Mouse (Mus musculus) ES-Bruce4 (cell line): ENCODE measurements around the gene B4gat1. TPM values are rescaled to one million over a fixed set of nuclear protein-coding genes. Genes with fewer than 3 reads are reported as not detected.

Experiments
- H3K27ac ChIP-seq: 2 replicates; pipeline ENCODE4 v1.5.1; 2012; ENCODE audit warnings: low read length, inconsistent platforms; ENCODE audit not compliant: insufficient read depth
- H3K27me3 ChIP-seq: 2 replicates; pipeline ENCODE4 v1.6.1; 2012; ENCODE audit warnings: mild to moderate bottlenecking, low read length, inconsistent platforms; ENCODE audit not compliant: control insufficient read depth, poor library complexity, insufficient read depth, severe bottlenecking
- H3K36me3 ChIP-seq: 2 replicates; pipeline ENCODE4 v1.6.1; 2012; ENCODE audit warnings: inconsistent platforms, mild to moderate bottlenecking, low read length, moderate library complexity; ENCODE audit not compliant: control insufficient read depth, poor library complexity, insufficient read depth, severe bottlenecking
- H3K4me1 ChIP-seq: one replicate; pipeline ENCODE4 v1.8.1; 2011; ENCODE audit warnings: low read length; ENCODE audit not compliant: control insufficient read depth, insufficient read depth
- H3K4me3 ChIP-seq: 2 replicates; pipeline ENCODE4 v1.5.1; 2011; ENCODE audit warnings: low read depth, mild to moderate bottlenecking, low read length
- H3K9ac ChIP-seq: 2 replicates; pipeline ENCODE4 v1.6.1; 2012; ENCODE audit warnings: low read depth, mild to moderate bottlenecking, inconsistent platforms; ENCODE audit not compliant: poor library complexity, severe bottlenecking
- H3K9me3 ChIP-seq: replicated peaks from 2 replicates; pipeline ENCODE4 v1.6.1; 2012; ENCODE audit warnings: mild to moderate bottlenecking, low read length, inconsistent platforms; ENCODE audit not compliant: control insufficient read depth, poor library complexity, insufficient read depth, severe bottlenecking
- CTCF ChIP-seq: IDR thresholded peaks from one replicate; pipeline ENCODE4 v1.8.1; 2011; ENCODE audit warnings: low read depth, low read length
- EP300 ChIP-seq: IDR thresholded peaks from 2 replicates; pipeline ENCODE4 v1.6.1; 2011; ENCODE audit warnings: low read depth, low read length; ENCODE audit not compliant: insufficient read depth
- POLR2A ChIP-seq: IDR thresholded peaks from one replicate; pipeline ENCODE4 v1.8.1; 2011; ENCODE audit warnings: low read length; ENCODE audit not compliant: insufficient read depth
- polyA plus RNA-seq: library from polyadenylated mRNA; stranded (reverse); fragments of >200 nt; gene quantifications from 2 replicates; pipeline ENCODE4 v1.2.4, GENCODE M21; 2011; ENCODE audit warnings: low read depth; ENCODE audit not compliant: missing spikeins, insufficient read depth, insufficient read length

B4gat1 gene
- polyA plus RNA-seq, 1 experiment = 8.9 TPM

DNA sequence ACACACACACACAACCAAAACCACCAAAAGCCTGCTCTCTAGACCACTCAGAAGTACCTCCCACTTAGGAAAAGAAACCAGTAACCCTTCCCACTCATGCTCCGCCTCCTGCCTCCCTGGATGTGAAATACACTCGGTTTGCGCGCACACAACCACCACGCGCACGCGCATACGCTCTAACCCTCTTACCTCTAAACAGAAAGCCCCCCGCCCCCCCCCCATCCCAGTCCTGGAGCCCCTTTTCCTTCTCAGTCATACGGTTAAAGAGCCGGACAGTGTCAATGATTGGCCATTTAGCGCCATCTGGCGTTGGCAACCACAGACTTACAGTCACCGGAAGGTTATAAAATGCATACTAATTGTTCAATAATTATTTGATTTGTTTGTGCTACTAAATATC is 34.4 kb downstream of the B4gat1 start:
- H3K27ac ChIP-seq = peak overlapping the region; percentile 83
- no peaks in the 10 kb centered on the region for H3K9me3 ChIP-seq
- TF ChIP-seq EP300 = no peak
- TF ChIP-seq POLR2A = no peak
- peak; percentile 46 for TF ChIP-seq CTCF
- no peaks in the 10 kb centered on the region for H3K27me3 ChIP-seq
- peak overlapping the region; percentile 24; the same call in 1 of the 2 replicates for H3K9ac ChIP-seq
- no peaks in the 10 kb centered on the region for H3K4me1 ChIP-seq
- H3K36me3 ChIP-seq = no peaks in the 10 kb centered on the region
- H3K4me3 ChIP-seq = peak overlapping the region; percentile 72

DNA sequence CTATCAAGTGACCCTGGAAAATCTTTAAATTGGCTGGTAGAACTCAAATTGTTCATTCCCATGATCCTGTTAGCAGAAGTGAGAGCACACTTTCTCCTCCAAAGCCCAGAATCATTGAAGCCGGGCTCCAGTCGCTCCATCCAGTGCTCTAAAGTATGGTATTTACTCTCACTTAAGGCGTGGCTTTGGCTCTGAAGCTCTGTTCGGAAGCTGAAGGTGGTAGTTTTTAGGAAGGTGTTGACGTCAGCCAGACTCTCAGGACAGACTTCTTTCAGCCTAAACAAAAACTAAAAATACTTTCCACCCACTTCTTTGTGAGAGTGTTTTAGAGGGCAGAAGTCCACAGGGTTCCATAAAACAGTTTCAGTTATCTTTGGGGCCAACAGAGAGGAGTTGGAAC is 34.9 kb downstream of the B4gat1 start:
- Histone ChIP-seq H3K27me3 (no peaks in the 10 kb centered on the region), H3K9ac (no peak overlapping the region), H3K36me3 (no peaks in the 10 kb centered on the region), H3K9me3 (no peaks in the 10 kb centered on the region), H3K27ac (no peak overlapping the region), H3K4me3 (no peak overlapping the region), H3K4me1 (no peaks in the 10 kb centered on the region)
- no peak for TF ChIP-seq EP300
- no peak for TF ChIP-seq POLR2A

DNA sequence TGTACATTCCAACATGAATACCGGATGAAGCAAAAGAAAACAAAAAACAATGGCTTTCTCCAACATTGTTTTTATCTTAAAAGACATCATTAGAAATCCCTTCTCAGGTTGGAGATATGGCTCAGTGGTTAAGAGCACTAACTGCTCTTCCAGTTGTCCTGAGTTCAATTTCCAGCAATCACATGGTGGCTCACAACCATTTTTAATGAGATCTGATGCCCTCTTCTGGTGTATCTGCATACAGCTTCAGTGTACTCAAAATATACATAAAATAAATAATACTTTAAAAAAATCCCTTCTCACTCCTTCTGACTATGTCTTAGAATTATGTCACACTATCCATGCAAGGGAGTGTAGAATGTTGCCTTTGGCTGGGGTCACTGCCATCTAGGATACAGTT is 40.7 kb downstream of the B4gat1 start:
- Histone ChIP-seq H3K4me3 (no peak overlapping the region), H3K36me3 (no peaks in the 10 kb centered on the region), H3K4me1 (no peaks in the 10 kb centered on the region), H3K9me3 (no peaks in the 10 kb centered on the region), H3K27me3 (no peaks in the 10 kb centered on the region), H3K27ac (no peak overlapping the region), H3K9ac (no peak overlapping the region)
- no peak for TF ChIP-seq CTCF
- TF ChIP-seq EP300 = no peak
- no peak for TF ChIP-seq POLR2A

DNA sequence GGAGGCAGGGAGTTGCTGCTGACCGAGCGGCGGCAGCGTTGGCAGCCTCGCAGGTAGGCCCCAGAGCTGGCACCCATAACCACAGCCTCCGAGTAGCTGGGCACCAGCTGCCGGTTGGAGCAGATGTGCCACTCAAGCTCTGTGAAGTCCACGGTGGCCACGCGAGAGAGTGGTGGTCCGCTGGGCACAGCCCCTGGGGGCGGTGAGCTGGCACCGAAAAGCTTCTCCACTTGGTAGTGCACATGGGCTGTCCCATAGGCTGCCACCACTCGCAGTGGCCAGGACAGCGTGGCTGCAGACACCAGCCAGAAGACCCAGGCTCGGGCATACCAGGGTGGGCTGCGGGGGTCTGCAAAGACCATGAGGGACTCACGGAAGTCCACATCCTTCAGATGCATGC is 43.4 kb downstream of the B4gat1 start:
- Histone ChIP-seq H3K4me3 (peak overlapping the region; percentile 33), H3K27ac (no peak overlapping the region)
- TF ChIP-seq EP300 = no peak

DNA sequence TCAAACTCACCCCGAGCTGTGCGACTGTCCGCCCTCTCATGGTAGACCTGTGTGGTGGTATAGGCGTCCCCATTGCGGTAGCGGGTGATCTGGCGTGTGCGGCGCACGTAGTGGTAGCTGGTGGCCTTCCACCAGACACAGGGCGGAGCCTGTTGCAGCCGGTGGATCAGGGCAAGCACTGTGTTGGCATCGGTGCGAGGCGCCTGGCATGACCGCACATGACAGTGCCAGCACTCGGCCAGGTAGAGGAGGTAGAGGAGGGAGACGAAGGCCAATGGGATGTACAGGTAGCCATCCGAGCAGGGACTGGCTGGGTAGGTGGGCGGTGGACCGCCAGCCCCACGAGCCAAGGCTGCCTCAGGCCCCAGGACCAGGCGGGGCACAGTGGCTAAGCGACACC is 44.0 kb downstream of the B4gat1 start:
- Histone ChIP-seq H3K9me3 (no peaks in the 10 kb centered on the region), H3K27me3 (no peaks in the 10 kb centered on the region), H3K4me3 (peak overlapping the region; percentile 33), H3K36me3 (no peaks in the 10 kb centered on the region), H3K4me1 (no peaks in the 10 kb centered on the region), H3K27ac (no peak overlapping the region), H3K9ac (no peak overlapping the region)
- TF ChIP-seq POLR2A (no peak), CTCF (no peak), EP300 (no peak)

More for the DNA sequence above, 43.4 kb downstream of the B4gat1 start:
- H3K4me1 ChIP-seq = no peaks in the 10 kb centered on the region
- no peak overlapping the region for H3K9ac ChIP-seq
- no peaks in the 10 kb centered on the region for H3K36me3 ChIP-seq
- no peaks in the 10 kb centered on the region for H3K9me3 ChIP-seq
- H3K27me3 ChIP-seq = no peaks in the 10 kb centered on the region

DNA sequence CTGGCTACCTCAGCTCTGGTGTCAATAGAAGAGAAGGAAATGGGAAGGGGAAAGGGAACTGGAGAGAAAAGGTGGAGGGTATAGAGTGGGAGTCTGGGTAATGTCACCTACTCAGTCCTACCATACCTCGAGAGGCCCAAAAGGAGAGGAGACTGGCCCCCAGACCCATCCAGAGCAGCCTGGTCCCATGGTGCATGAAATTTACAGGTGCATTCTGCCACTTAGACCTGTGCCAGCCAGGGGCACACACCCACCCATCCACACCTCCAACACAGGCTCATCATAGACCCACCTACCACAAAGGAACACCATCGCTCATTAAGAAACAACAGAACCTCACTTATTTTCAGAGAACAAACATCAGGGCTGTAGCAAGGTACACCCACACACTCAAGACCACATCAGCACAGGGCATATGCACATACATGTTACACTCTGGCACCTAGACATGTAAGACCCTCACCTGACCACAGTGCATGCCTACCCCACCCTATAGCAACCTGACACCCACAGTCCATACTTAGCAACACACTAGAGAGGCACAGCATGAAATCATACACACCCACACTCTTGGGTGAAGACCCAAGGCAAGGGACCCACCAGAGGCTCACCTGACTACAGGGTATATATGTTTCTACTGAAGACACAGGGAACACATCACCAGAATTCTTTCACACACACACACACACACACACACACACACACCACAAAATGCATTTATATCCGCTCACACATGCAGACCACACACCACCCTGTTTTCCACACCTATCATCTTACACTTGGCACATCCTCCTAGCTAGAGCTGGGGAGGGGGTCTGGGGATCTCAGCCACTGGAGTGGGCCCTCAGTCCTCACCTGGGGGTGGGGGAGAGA is 45.6 kb downstream of the B4gat1 start:
- no peaks in the 10 kb centered on the region for H3K36me3 ChIP-seq
- H3K9me3 ChIP-seq = no peaks in the 10 kb centered on the region
- H3K4me1 ChIP-seq = no peaks in the 10 kb centered on the region
- peak overlapping the region; percentile 68 for H3K4me3 ChIP-seq
- H3K27ac ChIP-seq = no peak overlapping the region
- H3K27me3 ChIP-seq = no peaks in the 10 kb centered on the region
- H3K9ac ChIP-seq = no peak overlapping the region
- no peak for TF ChIP-seq POLR2A
- no peak for TF ChIP-seq EP300
- TF ChIP-seq CTCF = no peak
